Mouse (Mus musculus) stomach, postnatal 0 days (tissue): Measurements from ENCODE around the gene Rc3h2. TPM values are rescaled to one million over a fixed set of nuclear protein-coding genes. Genes with fewer than 3 reads are reported as not detected.

Source experiments
- ATAC-seq: fragments of 200-750 bp; cut with Nextera tagmentation; 2 replicates; pipeline ENCODE4 v1.8.0; 2017; ENCODE audit not compliant: low FRiP score, low TSS enrichment
- DNase-seq: peaks from one replicate; pipeline ENCODE4 v3.0.0-alpha.2; 2016; ENCODE audit warnings: low spot score
- H3K27ac ChIP-seq: fragments of 300-500 bp; sonication (generic); replicated peaks from 2 replicates; pipeline ENCODE4 v1.5.1; 2014; ENCODE audit warnings: mild to moderate bottlenecking, control low read depth
- H3K27me3 ChIP-seq: fragments of 300-500 bp; sonication (generic); 2 replicates; pipeline ENCODE4 v1.6.1; 2014; ENCODE audit warnings: low read length; ENCODE audit not compliant: control insufficient read depth, insufficient read depth
- H3K36me3 ChIP-seq: fragments of 300-500 bp; sonication (generic); 2 replicates; pipeline ENCODE4 v1.6.1; 2014; ENCODE audit warnings: low read length, mixed read lengths; ENCODE audit not compliant: control insufficient read depth, insufficient read depth
- H3K4me1 ChIP-seq: fragments of 300-500 bp; sonication (generic); replicated peaks from 2 replicates; pipeline ENCODE4 v1.6.1; 2014; ENCODE audit warnings: antibody characterized with exemption; ENCODE audit not compliant: control insufficient read depth, insufficient read depth
- H3K4me2 ChIP-seq: fragments of 300-500 bp; sonication (generic); replicated peaks from 2 replicates; pipeline ENCODE4 v1.6.1; 2014; ENCODE audit warnings: low read depth, mild to moderate bottlenecking, control low read depth, moderate library complexity
- H3K4me3 ChIP-seq: fragments of 300-500 bp; sonication (generic); 2 replicates; pipeline ENCODE4 v1.5.1; 2014; ENCODE audit warnings: low read depth, low read length, control low read depth
- H3K9ac ChIP-seq: fragments of 300-500 bp; sonication (generic); 2 replicates; pipeline ENCODE4 v1.6.1; 2014; ENCODE audit warnings: mild to moderate bottlenecking, low read length, control low read depth, mixed read lengths
- H3K9me3 ChIP-seq: fragments of 300-500 bp; sonication (generic); 2 replicates; pipeline ENCODE4 v1.6.1; 2016; ENCODE audit warnings: low read length; ENCODE audit not compliant: control insufficient read depth
- CTCF ChIP-seq: IDR thresholded peaks from 2 replicates; pipeline ENCODE4 v1.5.1; 2016; ENCODE audit warnings: antibody characterized with exemption, low read depth, mild to moderate bottlenecking, moderate library complexity
- EP300 ChIP-seq: optimal IDR thresholded peaks from 2 replicates; pipeline ENCODE3; 2016; ENCODE audit warnings: antibody characterized with exemption
- WGBS: fragments of 180-500 bp; shearing (Covaris S2); extraction: QIAGEN DNeasy Blood & Tissue Kit; methylation state at CpG from one replicate; pipeline ENCODE4 v1.1.7; 2014; 5-methylcytosine and 5-hydroxymethylcytosine counted together
- polyA plus RNA-seq: library from polyadenylated mRNA; unstranded; fragments of >200 nt; fragmentation: Nextera tagmentation; extraction: Ambion mirVana; gene quantifications from 2 replicates; pipeline ENCODE4 v1.2.1, GENCODE M21; 2015

The Rc3h2 gene
- polyA plus RNA-seq, 1 experiment from 2014 or later, result 5.5 TPM

DNA sequence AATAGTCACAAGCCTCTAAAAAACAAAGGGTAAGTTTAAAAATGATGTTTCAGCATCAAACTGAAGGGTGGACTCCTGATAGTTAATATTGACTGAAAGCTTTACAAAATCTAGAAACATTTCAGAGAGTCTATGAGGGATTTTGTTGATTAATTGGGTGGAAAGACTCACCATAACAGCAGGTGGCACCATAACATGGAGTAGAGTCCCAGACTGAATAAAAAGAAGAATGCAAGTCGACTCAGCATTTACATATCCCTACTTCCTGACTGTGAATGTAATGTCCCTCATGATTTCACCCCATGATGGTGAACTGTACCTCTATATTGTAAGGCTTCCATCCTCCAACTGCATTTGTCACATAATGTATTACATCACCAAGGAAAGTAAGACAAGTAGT is 27.2 kb downstream of the Rc3h2 start:
- H3K4me1 ChIP-seq, result no peaks in the 10 kb centered on the region
- H3K36me3 ChIP-seq, result peaks cover 4% of the 10 kb centered on the region; the same call in 1 of the 2 replicates
- no peak overlapping the region for H3K9ac ChIP-seq
- DNase-seq (no peak), ATAC-seq (no peak)
- TF ChIP-seq EP300 (no peak), CTCF (peak; percentile 59)
- no peak overlapping the region for H3K4me2 ChIP-seq
- no peaks in the 10 kb centered on the region for H3K27me3 ChIP-seq
- no peak overlapping the region for H3K27ac ChIP-seq
- no peaks in the 10 kb centered on the region for H3K9me3 ChIP-seq
- H3K4me3 ChIP-seq, result no peak overlapping the region
- WGBS, result 50% methylated on average over 1 of the region's 1 CpGs

DNA sequence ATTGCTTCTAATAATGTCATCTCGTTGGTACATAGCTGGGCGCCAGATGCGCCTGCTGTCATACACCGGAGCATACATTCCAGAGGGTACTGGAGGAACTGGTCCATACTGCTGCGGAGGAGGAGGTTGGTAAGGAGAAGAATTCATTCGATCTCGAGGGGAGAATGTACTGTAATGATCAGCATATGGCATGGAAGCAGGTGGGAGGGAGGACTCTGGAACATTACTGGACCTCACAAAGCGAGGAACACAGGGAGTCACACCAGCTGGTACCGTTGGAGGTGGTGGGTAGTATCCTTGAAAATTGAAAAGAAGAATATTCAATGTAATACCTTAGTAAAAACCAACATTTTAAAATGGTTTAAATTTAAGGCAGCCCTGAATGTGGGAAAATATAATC is 39.8 kb downstream of the Rc3h2 start:
- no peak for DNase-seq
- Histone ChIP-seq H3K9me3 (no peaks in the 10 kb centered on the region), H3K4me1 (no peaks in the 10 kb centered on the region), H3K4me2 (no peak overlapping the region), H3K27me3 (no peaks in the 10 kb centered on the region), H3K27ac (no peak overlapping the region), H3K9ac (no peak overlapping the region), H3K4me3 (no peak overlapping the region), H3K36me3 (peaks cover 5% of the 10 kb centered on the region; the same call in 1 of the 2 replicates)
- 93% methylated on average over 9 of the region's 9 CpGs for WGBS
- TF ChIP-seq EP300, result no peak
- no peak for TF ChIP-seq CTCF
- ATAC-seq, result no peak

DNA sequence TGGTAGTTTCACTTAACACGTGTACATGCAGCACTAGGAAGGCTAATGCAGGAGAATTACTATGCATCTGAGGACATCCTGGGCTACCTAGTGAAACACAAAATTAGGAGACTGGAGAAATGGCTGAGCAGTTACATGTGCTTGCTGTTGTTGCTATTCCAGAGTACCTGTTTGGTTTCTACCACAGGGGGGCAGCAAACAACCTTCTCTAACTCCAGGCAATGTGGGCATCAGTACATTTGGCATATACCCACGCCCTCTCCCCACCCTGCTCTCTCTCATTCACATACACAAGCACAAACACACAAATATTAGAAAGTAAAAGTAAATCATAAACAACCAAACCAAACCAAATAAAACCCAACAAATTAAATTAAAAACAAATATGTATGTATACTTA is 42.5 kb downstream of the Rc3h2 start:
- TF ChIP-seq CTCF, result peak; percentile 80
- TF ChIP-seq EP300, result no peak
- Histone ChIP-seq H3K4me2 (no peak overlapping the region), H3K9me3 (no peaks in the 10 kb centered on the region), H3K9ac (no peak overlapping the region), H3K27ac (no peak overlapping the region), H3K4me3 (no peak overlapping the region), H3K36me3 (peaks cover 11% of the 10 kb centered on the region), H3K4me1 (no peaks in the 10 kb centered on the region), H3K27me3 (no peaks in the 10 kb centered on the region)
- DNase-seq (peak; percentile 50), ATAC-seq (no peak)
- WGBS, result 60% methylated on average over 2 of the region's 2 CpGs

GRCm38 (mm10) chr2:37376018-37376417 is 46.7 kb downstream of the Rc3h2 start:
- Histone ChIP-seq H3K9me3 (no peaks in the 10 kb centered on the region), H3K9ac (no peak overlapping the region), H3K4me1 (no peaks in the 10 kb centered on the region), H3K4me2 (no peak overlapping the region), H3K36me3 (peaks cover 7% of the 10 kb centered on the region; the same call in 1 of the 2 replicates), H3K27ac (no peak overlapping the region), H3K4me3 (no peak overlapping the region), H3K27me3 (no peaks in the 10 kb centered on the region)
- TF ChIP-seq CTCF, result no peak
- TF ChIP-seq EP300, result no peak
- DNase-seq, result no peak
- no peak for ATAC-seq
- WGBS, result 93% methylated on average over 1 of the region's 1 CpGs

DNA sequence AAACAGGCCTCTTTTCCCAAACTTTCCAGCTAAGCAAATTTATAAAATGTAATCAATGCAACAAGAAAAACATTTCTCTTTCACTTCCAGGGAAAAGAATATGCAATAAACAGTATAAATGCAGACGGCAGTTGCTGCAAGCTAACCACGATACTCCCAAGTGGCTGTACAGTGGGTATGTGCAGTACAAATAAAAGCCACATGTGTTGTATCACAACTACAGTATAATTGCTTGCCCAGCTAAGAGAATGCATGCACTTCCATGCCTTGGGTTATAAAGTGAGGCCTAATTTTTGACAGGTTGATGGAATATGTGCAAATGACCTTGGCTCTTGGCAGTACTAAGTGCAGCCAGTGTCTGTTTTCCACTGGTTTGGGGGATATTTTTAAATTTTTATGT is 52.1 kb downstream of the Rc3h2 start:
- 0 out of 2 replicates have a peak, but pooled peaks cover 5% of the 10 kb centered on the region for H3K36me3 ChIP-seq
- H3K27me3 ChIP-seq, result no peaks in the 10 kb centered on the region
- DNase-seq (no peak), ATAC-seq (no peak)
- no peak overlapping the region for H3K9ac ChIP-seq
- no peak overlapping the region for H3K4me2 ChIP-seq
- H3K4me1 ChIP-seq, result no peaks in the 10 kb centered on the region
- H3K9me3 ChIP-seq, result no peaks in the 10 kb centered on the region
- H3K27ac ChIP-seq, result no peak overlapping the region
- no peak overlapping the region for H3K4me3 ChIP-seq
- TF ChIP-seq EP300 (no peak), CTCF (no peak)
- WGBS, result 91% methylated on average over 2 of the region's 2 CpGs

GRCm38 (mm10) chr2:37359908-37360307 is 62.8 kb downstream of the Rc3h2 start:
- Histone ChIP-seq H3K27ac (no peak overlapping the region), H3K9me3 (no peaks in the 10 kb centered on the region), H3K4me1 (no peaks in the 10 kb centered on the region), H3K9ac (no peak overlapping the region), H3K27me3 (no peaks in the 10 kb centered on the region), H3K4me2 (peak overlapping the region; percentile 65; the same call in 1 of the 2 replicates), H3K4me3 (no peak overlapping the region), H3K36me3 (peaks cover 5% of the 10 kb centered on the region)
- 94% methylated on average over 2 of the region's 2 CpGs for WGBS
- no peak for TF ChIP-seq EP300
- TF ChIP-seq CTCF, result no peak
- no peak for ATAC-seq
- no peak for DNase-seq
